Mouse (Mus musculus) kidney, adult 2 months (tissue): ENCODE measurements around the gene Zfp948.

Experiments
- CTCF ChIP-seq: fragments of 200-500 bp; conservative IDR thresholded peaks from 2 replicates; pipeline ENCODE4 v1.5.1; 2011; ENCODE audit warnings: low read depth, mild to moderate bottlenecking, control low read depth, low read length, moderate library complexity, mixed read lengths; ENCODE audit not compliant: insufficient read depth, insufficient read length
- POLR2A ChIP-seq: fragments of 200-500 bp; IDR thresholded peaks from one replicate; pipeline ENCODE4 v1.6.1; 2011; ENCODE audit warnings: low read depth, low read length, control low read depth

- TF ChIP-seq CTCF (no peak), POLR2A (no peak)
Measured at GRCm38 (mm10) chr17:21585521-21585920, 18.7 kb downstream of the Zfp948 start.
